Mouse (Mus musculus): Measurements from ENCODE around the gene H1fnt.
A peak's percentile ranks its signal among the peaks of the same experiment; 100 is the strongest.

H1fnt gene

GRCm38 (mm10) chr15:98257193-98257592, at the start of gene H1fnt:
H1fnt (minus strand) TSS chr15:98257293.
- DNase-seq (ENCODE audit: low read depth, low spot score): no peak

DNA sequence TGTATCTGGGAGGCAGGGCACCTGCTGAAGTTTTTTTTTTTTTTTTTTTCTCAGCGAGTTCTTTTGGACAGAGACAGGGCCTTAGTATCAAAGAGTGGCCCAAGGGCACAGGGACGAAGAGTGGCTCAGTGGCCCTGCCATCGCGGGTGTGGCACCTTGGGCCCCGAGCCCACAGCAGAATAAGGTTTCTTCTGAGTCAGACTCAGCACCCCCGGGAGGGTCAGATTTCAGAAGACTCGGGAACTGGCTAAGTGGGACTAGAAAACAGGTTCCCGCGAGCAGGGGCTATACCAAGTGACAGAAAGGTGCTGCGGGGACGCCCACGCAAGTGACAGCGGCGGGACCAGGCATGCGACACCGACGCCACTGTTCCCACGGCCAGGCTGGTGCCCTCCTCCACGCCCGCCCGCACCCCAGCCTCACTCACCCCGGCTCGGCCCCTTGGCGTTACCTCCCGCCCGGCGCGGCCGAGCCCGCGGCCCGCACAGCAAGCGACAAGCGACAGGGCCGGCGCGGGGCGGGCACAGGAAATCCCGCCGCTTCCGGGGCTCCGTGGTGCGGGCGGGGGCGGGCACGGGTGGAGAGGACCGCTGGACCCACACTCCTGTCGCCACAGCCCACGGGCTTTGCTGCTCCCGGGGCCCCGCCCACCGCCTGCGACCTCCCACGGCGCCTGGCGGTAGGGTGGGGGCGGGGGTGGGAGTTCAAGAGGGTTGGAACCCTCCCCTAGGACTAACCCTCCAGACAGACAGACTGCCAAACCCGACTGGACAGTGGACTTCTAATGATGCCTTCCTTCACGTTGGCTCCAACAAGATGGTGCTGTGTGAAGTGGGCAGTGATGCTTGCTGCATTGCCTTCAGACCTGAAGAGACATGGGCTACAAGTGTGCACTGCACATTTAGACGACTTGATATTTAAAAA, 38.8 kb upstream of the H1fnt start, which contains the start of gene Zfp641:
TSS of gene Zfp641 (minus strand) at position 534 of the 924 bp plus-strand sequence.
- DNase-seq (ENCODE audit: low read depth, low spot score): no peak

GRCm38 (mm10) chr15:98293651-98294050, 36.6 kb upstream of the H1fnt start:
- no peak for DNase-seq (ENCODE audit: low read depth, low spot score)

- DNase-seq (ENCODE audit: low read depth, low spot score): peak; percentile 48
Observed at GRCm38 (mm10) chr15:98288566-98288965, 31.5 kb upstream of the H1fnt start.

DNA sequence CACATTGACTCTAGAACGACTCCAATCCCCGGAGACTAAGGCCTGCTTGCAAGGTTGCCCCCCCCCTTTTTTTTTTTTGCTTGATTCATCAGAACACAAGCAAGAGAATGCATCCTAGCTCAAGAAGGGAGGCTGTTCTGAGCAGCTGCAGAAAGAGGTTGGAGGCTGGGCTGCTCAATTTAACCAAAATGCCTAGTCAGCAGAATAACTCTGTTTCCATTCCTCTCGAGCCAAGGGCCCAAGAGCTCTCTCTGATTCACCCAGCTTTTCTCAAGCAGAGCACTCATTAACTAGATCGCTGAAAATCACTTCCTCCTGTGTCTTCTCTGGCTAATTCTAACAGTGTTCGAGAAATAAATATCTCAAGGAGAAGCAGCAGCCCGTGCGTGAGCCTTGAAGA, 29.3 kb upstream of the H1fnt start:
- no peak for DNase-seq (ENCODE audit: low read depth, low spot score)

DNA sequence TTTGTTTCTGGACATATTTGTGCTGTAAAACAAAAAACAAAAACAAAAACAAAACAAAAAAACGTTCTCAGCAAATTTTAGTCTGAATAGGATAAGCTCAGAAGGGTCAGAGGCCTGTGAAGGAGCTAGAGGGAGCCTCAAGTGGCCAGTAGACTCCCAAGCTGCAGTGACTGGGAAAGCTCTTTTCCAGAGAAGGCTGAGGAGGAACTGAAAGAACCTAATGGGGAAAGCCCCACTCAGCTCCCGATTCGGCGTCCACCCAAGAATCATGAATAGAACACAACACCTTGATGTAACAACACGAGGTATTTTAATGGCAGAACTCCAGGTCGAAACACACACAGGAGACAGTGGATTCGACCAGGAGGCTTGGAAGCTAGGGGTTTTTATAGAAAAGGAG, 683 bp upstream of the H1fnt start:
- no peak for DNase-seq (ENCODE audit: low read depth, low spot score)

DNA sequence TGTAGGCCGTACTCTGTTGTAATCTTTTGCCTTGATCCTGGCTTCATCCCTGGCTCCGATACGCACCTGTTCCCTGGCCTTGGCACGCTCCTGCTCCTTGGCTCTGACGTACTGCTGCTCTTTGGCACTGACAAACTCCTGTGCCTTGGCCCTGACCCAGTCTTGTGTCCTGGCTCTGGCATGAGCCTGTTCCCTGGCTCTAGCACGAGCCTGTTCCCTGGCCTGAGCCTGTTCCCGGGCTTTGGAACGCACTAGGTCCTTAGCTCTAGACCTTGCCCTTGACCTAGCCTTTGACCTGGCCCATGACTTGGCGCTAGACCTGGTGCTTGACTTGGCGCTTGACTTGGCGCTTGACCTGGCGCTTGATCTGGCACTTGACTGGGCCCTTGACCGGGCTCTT, 822 bp downstream of the H1fnt start:
- no peak for DNase-seq (ENCODE audit: low read depth, low spot score)

- no peak for DNase-seq (ENCODE audit: low read depth, low spot score)
Observed at GRCm38 (mm10) chr15:98235442-98235841, 21.7 kb downstream of the H1fnt start.

DNA sequence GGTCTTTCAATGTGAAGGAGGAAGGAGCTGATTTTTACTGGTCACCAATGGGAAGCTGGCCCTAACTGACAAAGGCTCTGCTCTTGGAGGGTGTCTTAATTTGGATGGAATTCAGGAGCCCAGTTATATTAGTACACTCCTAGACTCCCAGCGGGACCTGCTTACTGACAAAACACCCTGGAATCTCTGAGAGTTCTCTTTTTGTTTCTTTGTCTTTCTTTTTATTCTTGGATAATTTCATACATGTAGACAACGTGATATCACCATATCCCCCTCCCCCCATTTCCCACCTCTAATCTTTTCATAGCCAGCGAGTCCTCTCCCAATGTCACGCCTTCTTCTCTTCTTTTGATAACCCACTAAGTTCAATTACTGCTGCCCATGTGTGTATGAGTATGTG, 22.7 kb downstream of the H1fnt start, which contains the start of gene Olfr286:
TSS of gene Olfr286 (minus strand) at position 101 of the 400 bp plus-strand sequence.
- DNase-seq (ENCODE audit: low read depth, low spot score): no peak

- DNase-seq (ENCODE audit: low read depth, low spot score): no peak
Observed at GRCm38 (mm10) chr15:98226096-98226495, 31.0 kb downstream of the H1fnt start.

GRCm38 (mm10) chr15:98225610-98226009, 31.5 kb downstream of the H1fnt start:
- DNase-seq (ENCODE audit: low read depth, low spot score): no peak

GRCm38 (mm10) chr15:98222377-98222776, 34.7 kb downstream of the H1fnt start:
- DNase-seq (ENCODE audit: low read depth, low spot score): no peak

DNA sequence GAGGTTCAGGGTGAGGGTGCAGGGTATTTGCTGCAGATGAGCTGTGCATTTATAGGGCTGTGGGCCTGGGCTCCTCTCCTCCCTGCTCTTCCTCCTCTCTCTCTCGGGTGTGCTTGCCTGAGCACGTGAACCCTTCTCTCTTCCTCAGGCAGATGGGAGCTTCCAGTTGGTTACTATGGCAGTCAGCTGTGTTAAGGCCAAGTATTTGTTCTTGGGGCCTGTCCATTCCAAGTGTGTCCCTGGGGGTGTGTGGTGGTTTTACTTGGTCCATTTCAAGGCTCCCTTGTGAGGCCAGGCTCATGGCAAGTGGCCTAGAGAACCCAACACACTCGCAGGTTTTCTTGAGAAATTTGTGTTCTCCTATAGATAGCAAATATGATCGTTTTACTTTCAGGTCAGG, 36.2 kb downstream of the H1fnt start, which contains the start of the genes Gm44579 and Olfr287:
TSS of gene Gm44579 (minus strand) at position 101 of the 400 bp plus-strand sequence.
TSS of gene Olfr287 (minus strand) at position 180 of the 400 bp plus-strand sequence.
- no peak for DNase-seq (ENCODE audit: low read depth, low spot score)

GRCm38 (mm10) chr15:98214130-98214529, 43.0 kb downstream of the H1fnt start:
- no peak for DNase-seq (ENCODE audit: low read depth, low spot score)

DNA sequence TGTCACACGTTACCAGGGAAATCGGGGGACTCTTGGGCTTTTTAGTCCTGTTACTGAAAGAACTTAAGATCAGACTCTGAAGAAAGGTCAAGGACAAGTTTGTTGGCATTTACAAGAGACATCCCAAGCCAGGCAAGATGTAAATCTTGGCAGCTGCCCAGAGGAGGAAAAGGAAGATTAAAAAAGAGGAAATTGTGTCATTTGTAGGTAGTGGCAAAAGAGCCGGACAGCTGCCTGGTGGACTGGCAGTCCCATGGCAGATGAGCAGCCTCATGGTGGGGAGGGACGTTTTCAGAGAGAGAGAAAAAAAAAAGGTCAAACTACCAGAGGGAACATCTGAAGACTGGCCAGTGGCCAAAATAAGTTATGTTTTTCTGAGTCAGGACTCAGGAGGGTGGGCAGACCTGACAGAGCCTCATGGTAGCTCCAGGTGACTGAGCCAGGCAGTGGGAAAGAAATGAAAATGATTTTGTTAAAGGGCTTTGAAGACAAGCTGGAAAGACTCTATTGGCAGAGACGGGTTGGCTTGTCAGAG, 43.7 kb downstream of the H1fnt start:
- no peak for DNase-seq (ENCODE audit: low read depth, low spot score)

GRCm38 (mm10) chr15:98209676-98210075, 47.4 kb downstream of the H1fnt start:
- DNase-seq (ENCODE audit: low read depth, low spot score): no peak
